Mouse (Mus musculus): ENCODE measurements around the gene Rpl23. TPM values are rescaled to one million over a fixed set of nuclear protein-coding genes. Genes with fewer than 3 reads are reported as not detected.

Rpl23 gene
- polyA plus RNA-seq, 1 experiment from 2014 or later, result 695 TPM

- no peak for ATAC-seq (ENCODE audit: low FRiP score, low TSS enrichment)
- H3K9ac ChIP-seq (ENCODE audit: low read depth, low read length), result no peak overlapping the region
- no peak overlapping the region for H3K27ac ChIP-seq (ENCODE audit: low read depth, low read length)
- H3K9me3 ChIP-seq (ENCODE audit: control insufficient read depth, low read length), result no peaks in the 10 kb centered on the region
- H3K4me2 ChIP-seq (replicated peaks; ENCODE audit: low read depth, low read length), result no peak overlapping the region
- no peaks in the 10 kb centered on the region for H3K27me3 ChIP-seq (ENCODE audit: control insufficient read depth, insufficient read depth, low read length)
- peaks cover 61% of the 10 kb centered on the region for H3K36me3 ChIP-seq (ENCODE audit: control insufficient read depth, insufficient read depth, low read length)
- no peak overlapping the region for H3K4me3 ChIP-seq (ENCODE audit: low read length)
- WGBS, result 53% methylated on average over 6 of the region's 6 CpGs
- 0 out of 2 replicates have a peak, but pooled peaks cover 5% of the 10 kb centered on the region for H3K4me1 ChIP-seq (ENCODE audit: control insufficient read depth, insufficient read depth, low read length)
These were observed 42.7 kb upstream of the Rpl23 start for GRCm38 (mm10) chr11:97824895-97825294.

- H3K9ac ChIP-seq (ENCODE audit: low read depth, low read length), result no peak overlapping the region
- H3K4me2 ChIP-seq (replicated peaks; ENCODE audit: low read depth, low read length), result no peak overlapping the region
- H3K27ac ChIP-seq (ENCODE audit: low read depth, low read length), result no peak overlapping the region
- no peaks in the 10 kb centered on the region for H3K27me3 ChIP-seq (ENCODE audit: control insufficient read depth, insufficient read depth, low read length)
- H3K4me1 ChIP-seq (ENCODE audit: control insufficient read depth, insufficient read depth, low read length), result 0 out of 2 replicates have a peak, but pooled peaks cover 10% of the 10 kb centered on the region
- H3K4me3 ChIP-seq (ENCODE audit: low read length), result no peak overlapping the region
- ATAC-seq (ENCODE audit: low FRiP score, low TSS enrichment), result no peak
- H3K9me3 ChIP-seq (ENCODE audit: control insufficient read depth, low read length), result no peaks in the 10 kb centered on the region
- H3K36me3 ChIP-seq (ENCODE audit: control insufficient read depth, insufficient read depth, low read length), result peaks cover 58% of the 10 kb centered on the region
- WGBS, result 92% methylated on average over 11 of the region's 11 CpGs
These were observed 41.9 kb upstream of the Rpl23 start for GRCm38 (mm10) chr11:97824168-97824567.

GRCm38 (mm10) chr11:97822840-97823603 lies 40.8 kb upstream of the Rpl23 start:
- H3K9ac ChIP-seq (ENCODE audit: low read depth, low read length), result no peak overlapping the region
- no peak for ATAC-seq (ENCODE audit: low FRiP score, low TSS enrichment)
- no peak overlapping the region for H3K4me2 ChIP-seq (replicated peaks; ENCODE audit: low read depth, low read length)
- H3K36me3 ChIP-seq (ENCODE audit: control insufficient read depth, insufficient read depth, low read length), result peaks cover 61% of the 10 kb centered on the region
- no peaks in the 10 kb centered on the region for H3K9me3 ChIP-seq (ENCODE audit: control insufficient read depth, low read length)
- no peaks in the 10 kb centered on the region for H3K27me3 ChIP-seq (ENCODE audit: control insufficient read depth, insufficient read depth, low read length)
- no peak overlapping the region for H3K27ac ChIP-seq (ENCODE audit: low read depth, low read length)
- no peak overlapping the region for H3K4me3 ChIP-seq (ENCODE audit: low read length)
- H3K4me1 ChIP-seq (ENCODE audit: control insufficient read depth, insufficient read depth, low read length), result peaks cover 20% of the 10 kb centered on the region
- 58% methylated on average over 20 of the region's 20 CpGs for WGBS

- Histone ChIP-seq H3K4me2 (replicated peaks; ENCODE audit: low read depth, low read length) (no peak overlapping the region), H3K36me3 (ENCODE audit: control insufficient read depth, insufficient read depth, low read length) (peaks cover 57% of the 10 kb centered on the region), H3K27ac (ENCODE audit: low read depth, low read length) (no peak overlapping the region), H3K4me1 (ENCODE audit: control insufficient read depth, insufficient read depth, low read length) (peaks cover 35% of the 10 kb centered on the region), H3K9ac (ENCODE audit: low read depth, low read length) (no peak overlapping the region), H3K4me3 (ENCODE audit: low read length) (no peak overlapping the region), H3K27me3 (ENCODE audit: control insufficient read depth, insufficient read depth, low read length) (no peaks in the 10 kb centered on the region), H3K9me3 (ENCODE audit: control insufficient read depth, low read length) (no peaks in the 10 kb centered on the region)
- whole genome bisulfite sequencing, result 94% methylated on average over 8 of the region's 8 CpGs
- ATAC-seq (ENCODE audit: low FRiP score, low TSS enrichment), result no peak
These were observed 39.3 kb upstream of the Rpl23 start for GRCm38 (mm10) chr11:97821401-97822064.

GRCm38 (mm10) chr11:97820840-97821239 lies 38.6 kb upstream of the Rpl23 start:
- WGBS, result 77% methylated on average over 4 of the region's 4 CpGs
- Histone ChIP-seq H3K4me1 (ENCODE audit: control insufficient read depth, insufficient read depth, low read length) (peaks cover 42% of the 10 kb centered on the region), H3K4me2 (replicated peaks; ENCODE audit: low read depth, low read length) (no peak overlapping the region), H3K36me3 (ENCODE audit: control insufficient read depth, insufficient read depth, low read length) (peaks cover 60% of the 10 kb centered on the region), H3K9me3 (ENCODE audit: control insufficient read depth, low read length) (no peaks in the 10 kb centered on the region), H3K27me3 (ENCODE audit: control insufficient read depth, insufficient read depth, low read length) (no peaks in the 10 kb centered on the region), H3K4me3 (ENCODE audit: low read length) (no peak overlapping the region), H3K9ac (ENCODE audit: low read depth, low read length) (no peak overlapping the region), H3K27ac (ENCODE audit: low read depth, low read length) (no peak overlapping the region)
- ATAC-seq (ENCODE audit: low FRiP score, low TSS enrichment), result no peak

- peaks cover 45% of the 10 kb centered on the region for H3K4me1 ChIP-seq (ENCODE audit: control insufficient read depth, insufficient read depth, low read length)
- no peak overlapping the region for H3K4me3 ChIP-seq (ENCODE audit: low read length)
- H3K9me3 ChIP-seq (ENCODE audit: control insufficient read depth, low read length), result no peaks in the 10 kb centered on the region
- ATAC-seq (ENCODE audit: low FRiP score, low TSS enrichment), result no peak
- WGBS, result 79% methylated on average over 5 of the region's 5 CpGs
- H3K27ac ChIP-seq (ENCODE audit: low read depth, low read length), result no peak overlapping the region
- no peak overlapping the region for H3K4me2 ChIP-seq (replicated peaks; ENCODE audit: low read depth, low read length)
- H3K27me3 ChIP-seq (ENCODE audit: control insufficient read depth, insufficient read depth, low read length), result no peaks in the 10 kb centered on the region
- H3K36me3 ChIP-seq (ENCODE audit: control insufficient read depth, insufficient read depth, low read length), result peaks cover 59% of the 10 kb centered on the region
- H3K9ac ChIP-seq (ENCODE audit: low read depth, low read length), result no peak overlapping the region
These were observed 37.7 kb upstream of the Rpl23 start for GRCm38 (mm10) chr11:97819923-97820322.

- Histone ChIP-seq H3K36me3 (ENCODE audit: control insufficient read depth, insufficient read depth, low read length) (peaks cover 55% of the 10 kb centered on the region), H3K27ac (ENCODE audit: low read depth, low read length) (no peak overlapping the region), H3K4me1 (ENCODE audit: control insufficient read depth, insufficient read depth, low read length) (peaks cover 52% of the 10 kb centered on the region), H3K27me3 (ENCODE audit: control insufficient read depth, insufficient read depth, low read length) (no peaks in the 10 kb centered on the region), H3K4me2 (replicated peaks; ENCODE audit: low read depth, low read length) (no peak overlapping the region), H3K4me3 (ENCODE audit: low read length) (no peak overlapping the region), H3K9me3 (ENCODE audit: control insufficient read depth, low read length) (no peaks in the 10 kb centered on the region), H3K9ac (ENCODE audit: low read depth, low read length) (no peak overlapping the region)
- ATAC-seq (ENCODE audit: low FRiP score, low TSS enrichment), result no peak
- 60% methylated on average over 4 of the region's 4 CpGs for WGBS
These were observed 36.9 kb upstream of the Rpl23 start for GRCm38 (mm10) chr11:97819102-97819501.

GRCm38 (mm10) chr11:97818571-97818970 lies 36.3 kb upstream of the Rpl23 start:
- H3K9ac ChIP-seq (ENCODE audit: low read depth, low read length), result no peak overlapping the region
- peaks cover 57% of the 10 kb centered on the region for H3K36me3 ChIP-seq (ENCODE audit: control insufficient read depth, insufficient read depth, low read length)
- H3K27ac ChIP-seq (ENCODE audit: low read depth, low read length), result peak overlapping the region; percentile 17; the same call in 1 of the 2 replicates
- peaks cover 57% of the 10 kb centered on the region for H3K4me1 ChIP-seq (ENCODE audit: control insufficient read depth, insufficient read depth, low read length)
- no peaks in the 10 kb centered on the region for H3K9me3 ChIP-seq (ENCODE audit: control insufficient read depth, low read length)
- no peak overlapping the region for H3K4me2 ChIP-seq (replicated peaks; ENCODE audit: low read depth, low read length)
- H3K27me3 ChIP-seq (ENCODE audit: control insufficient read depth, insufficient read depth, low read length), result no peaks in the 10 kb centered on the region
- H3K4me3 ChIP-seq (ENCODE audit: low read length), result no peak overlapping the region
- ATAC-seq (ENCODE audit: low FRiP score, low TSS enrichment), result no peak
- WGBS, result 15% methylated on average over 4 of the region's 4 CpGs

GRCm38 (mm10) chr11:97818003-97818402 lies 35.8 kb upstream of the Rpl23 start:
- ATAC-seq (ENCODE audit: low FRiP score, low TSS enrichment), result no peak
- WGBS, result 65% methylated on average over 6 of the region's 6 CpGs
- Histone ChIP-seq H3K4me3 (ENCODE audit: low read length) (no peak overlapping the region), H3K36me3 (ENCODE audit: control insufficient read depth, insufficient read depth, low read length) (peaks cover 58% of the 10 kb centered on the region), H3K9me3 (ENCODE audit: control insufficient read depth, low read length) (no peaks in the 10 kb centered on the region), H3K9ac (ENCODE audit: low read depth, low read length) (no peak overlapping the region), H3K27ac (ENCODE audit: low read depth, low read length) (no peak overlapping the region), H3K4me2 (replicated peaks; ENCODE audit: low read depth, low read length) (no peak overlapping the region), H3K27me3 (ENCODE audit: control insufficient read depth, insufficient read depth, low read length) (no peaks in the 10 kb centered on the region), H3K4me1 (ENCODE audit: control insufficient read depth, insufficient read depth, low read length) (peaks cover 60% of the 10 kb centered on the region)

Data from kidney, embryonic 14.5 days (tissue).